Mouse (Mus musculus): Measurements from ENCODE around the gene Fgf11. TPM values are rescaled to one million over a fixed set of nuclear protein-coding genes. Genes with fewer than 3 reads are reported as not detected.

Gene Fgf11
- total RNA-seq, 2 experiments from 2014 or later, result 27.4 to 27.6 TPM

GRCm38 (mm10) chr11:69818365-69818764 lies 16.7 kb upstream of the Fgf11 start, which contains the start of gene Spem2:
Gene Spem2 (minus strand): TSS chr11:69818465.
- DNase-seq (ENCODE audit: low spot score in 2 of 2), result no peak

GRCm38 (mm10) chr11:69816520-69816919 lies 14.9 kb upstream of the Fgf11 start:
- no peak for DNase-seq (ENCODE audit: low spot score in 2 of 2)

GRCm38 (mm10) chr11:69815155-69815554 lies 13.5 kb upstream of the Fgf11 start, which contains the start of gene Gm39566:
Gene Gm39566 (minus strand): TSS chr11:69815298.
- no peak for DNase-seq (ENCODE audit: low spot score in 2 of 2)

- no peak for DNase-seq (ENCODE audit: low spot score in 2 of 2)
Measured at GRCm38 (mm10) chr11:69810280-69810679, 8.6 kb upstream of the Fgf11 start.

GRCm38 (mm10) chr11:69807641-69808040 lies 6.0 kb upstream of the Fgf11 start:
- DNase-seq (ENCODE audit: low spot score in 2 of 2), result no peak

- no peak for DNase-seq (ENCODE audit: low spot score in 2 of 2)
Measured at GRCm38 (mm10) chr11:69806378-69806777, 4.7 kb upstream of the Fgf11 start.

- DNase-seq (ENCODE audit: low spot score in 2 of 2), result no peak
Measured at GRCm38 (mm10) chr11:69804972-69805909, 3.6 kb upstream of the Fgf11 start, which contains the start of gene Tmem102. Gene Tmem102 (minus strand): TSS chr11:69805624.

- DNase-seq (ENCODE audit: low spot score in 2 of 2), result no peak
Measured at GRCm38 (mm10) chr11:69804652-69804940, 2.9 kb upstream of the Fgf11 start.

- DNase-seq (ENCODE audit: low spot score in 2 of 2), result peak; percentile 48 to 66
Measured at GRCm38 (mm10) chr11:69803786-69804651, 2.4 kb upstream of the Fgf11 start.

GRCm38 (mm10) chr11:69803328-69803727 lies 1.7 kb upstream of the Fgf11 start:
- DNase-seq (ENCODE audit: low spot score in 2 of 2), result no peak

- DNase-seq (ENCODE audit: low spot score in 2 of 2), result peak; percentile 75 to 80
Measured at GRCm38 (mm10) chr11:69802648-69803105, 1.0 kb upstream of the Fgf11 start.

GRCm38 (mm10) chr11:69800392-69801197 lies 1.1 kb downstream of the Fgf11 start:
- no peak for DNase-seq (ENCODE audit: low spot score in 2 of 2)

GRCm38 (mm10) chr11:69800138-69800391 lies 1.6 kb downstream of the Fgf11 start:
- DNase-seq (ENCODE audit: low spot score in 2 of 2), result no peak

GRCm38 (mm10) chr11:69799394-69800137 lies 2.1 kb downstream of the Fgf11 start:
- no peak for DNase-seq (ENCODE audit: low spot score in 2 of 2)

- no peak for DNase-seq (ENCODE audit: low spot score in 2 of 2)
Measured at GRCm38 (mm10) chr11:69797924-69798323, 3.7 kb downstream of the Fgf11 start.

GRCm38 (mm10) chr11:69795983-69796435 lies 5.6 kb downstream of the Fgf11 start:
- no peak for DNase-seq (ENCODE audit: low spot score in 2 of 2)

GRCm38 (mm10) chr11:69795168-69795982 lies 6.3 kb downstream of the Fgf11 start, which contains the start of gene Chrnb1:
Gene Chrnb1 (minus strand): TSS chr11:69795943.
- DNase-seq (ENCODE audit: low spot score in 2 of 2), result peak; percentile 83 to 94

GRCm38 (mm10) chr11:69793429-69793828 lies 8.2 kb downstream of the Fgf11 start:
- DNase-seq (ENCODE audit: low spot score in 2 of 2), result no peak

- DNase-seq (ENCODE audit: low spot score in 2 of 2), result no peak
Measured at GRCm38 (mm10) chr11:69791420-69791819, 10.2 kb downstream of the Fgf11 start.

Measured in layer of hippocampus, adult 18-20 months (tissue).